Mouse (Mus musculus) heart, adult 2 months (tissue): ENCODE data around the gene Sf1.

Experiments used
- CTCF ChIP-seq: fragments of 200-600 bp; IDR thresholded peaks from 2 replicates; pipeline ENCODE4 v1.8.1; 2022; ENCODE audit warnings: antibody characterized with exemption, mild to moderate bottlenecking, moderate library complexity
- EP300 ChIP-seq: fragments of 200-500 bp; IDR thresholded peaks from 2 replicates; pipeline ENCODE4 v1.6.1; 2011; ENCODE audit warnings: low read depth, low read length, control low read depth; ENCODE audit not compliant: insufficient read depth
- POLR2A ChIP-seq: fragments of 200-500 bp; IDR thresholded peaks from 2 replicates; pipeline ENCODE4 v1.6.1; 2011; ENCODE audit warnings: mild to moderate bottlenecking, low read depth, low read length, control low read depth; ENCODE audit not compliant: insufficient read depth

DNA sequence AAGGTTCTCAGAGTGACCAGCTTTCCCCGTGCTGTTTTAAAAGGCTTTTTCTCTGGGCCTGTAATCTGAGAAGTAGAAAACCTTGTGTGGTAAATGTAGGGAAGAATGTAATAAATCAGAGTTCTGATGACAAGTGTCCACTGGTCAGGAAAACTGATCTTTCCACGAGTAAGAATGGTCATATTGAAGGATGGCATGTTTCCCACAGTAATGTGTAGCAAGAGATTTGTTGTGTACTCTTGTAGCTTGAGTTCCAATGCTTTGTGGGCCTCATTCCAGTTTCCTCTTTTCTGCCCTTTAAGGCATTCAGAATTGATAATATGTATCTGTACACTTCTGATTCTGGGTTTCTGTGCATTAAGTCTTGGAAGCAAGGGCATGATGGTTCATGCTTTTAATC is 1.4 kb downstream of the Sf1 start:
- TF ChIP-seq CTCF: no peak
- no peak for TF ChIP-seq POLR2A
- TF ChIP-seq EP300: no peak
